Mouse (Mus musculus) gastrocnemius, adult 18-20 months (tissue): ENCODE data around the gene Arhgap23. TPM values are rescaled to one million over a fixed set of nuclear protein-coding genes. Genes with fewer than 3 reads are reported as not detected.

Experiments used
- DNase-seq: peaks from one replicate; pipeline ENCODE4 v3.0.0; 2021; ENCODE audit warnings: low spot score
- total RNA-seq, 2 experiments: library from RNA; stranded (reverse); gene quantifications; 2 replicates each; pipeline ENCODE4 v1.2.3; 2021

The Arhgap23 gene
- total RNA-seq, 2 experiments from 2014 or later, result 4.8 to 7.5 TPM

GRCm38 (mm10) chr11:97531381-97532260 lies 116.3 kb downstream of the Arhgap23 start:
- DNase-seq, result peak; percentile 89

DNA sequence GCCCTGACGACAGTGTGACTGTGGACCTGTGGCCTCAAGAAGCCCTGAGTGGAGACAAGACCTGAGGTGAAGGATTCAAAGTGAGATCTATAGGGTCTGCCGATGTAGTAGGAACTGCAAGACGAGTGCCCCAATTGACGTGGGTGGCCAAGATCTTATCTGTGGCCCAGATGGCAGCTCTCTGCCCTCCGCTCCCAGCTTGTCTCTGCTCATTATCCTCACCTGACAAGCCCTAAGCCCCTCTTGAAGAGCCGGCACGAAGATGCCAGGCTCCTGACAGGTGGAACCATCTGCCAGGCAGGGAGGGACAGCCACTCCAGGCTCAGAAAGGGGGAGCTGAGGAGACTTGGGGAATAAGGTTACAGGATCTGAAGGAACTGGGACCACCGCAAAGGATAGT lies 117.0 kb downstream of the Arhgap23 start:
- no peak for DNase-seq

DNA sequence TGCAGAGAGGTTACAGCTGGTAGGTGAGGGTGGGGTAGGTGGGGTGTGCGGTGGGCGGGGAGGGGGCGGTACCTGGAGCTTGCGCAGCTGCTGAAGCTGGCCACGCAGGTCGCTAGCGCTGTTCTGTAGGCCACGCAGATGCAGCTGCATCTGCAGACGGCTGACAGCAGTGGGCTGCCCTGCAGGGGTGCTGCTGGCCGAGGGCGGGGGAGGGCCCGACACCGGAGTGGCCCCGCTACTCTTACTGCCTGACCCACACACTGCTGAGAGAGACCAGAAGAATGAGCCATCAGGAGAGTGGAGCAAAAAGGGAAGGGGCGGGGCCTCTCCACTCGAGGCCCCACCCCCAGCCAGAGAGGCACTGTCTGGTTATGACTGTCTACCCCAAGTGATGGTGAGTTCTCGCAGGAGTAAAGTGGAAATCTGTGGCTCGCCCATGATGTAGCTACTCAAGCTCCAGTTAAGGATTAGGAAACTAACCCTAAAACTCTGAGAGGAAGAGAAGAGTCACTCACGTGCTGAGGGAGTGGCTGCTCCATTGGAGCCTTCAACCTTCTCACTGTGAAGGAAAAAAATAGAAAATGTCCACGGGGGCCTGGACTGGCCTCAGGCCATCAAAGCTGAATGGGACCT lies 117.7 kb downstream of the Arhgap23 start:
- no peak for DNase-seq

DNA sequence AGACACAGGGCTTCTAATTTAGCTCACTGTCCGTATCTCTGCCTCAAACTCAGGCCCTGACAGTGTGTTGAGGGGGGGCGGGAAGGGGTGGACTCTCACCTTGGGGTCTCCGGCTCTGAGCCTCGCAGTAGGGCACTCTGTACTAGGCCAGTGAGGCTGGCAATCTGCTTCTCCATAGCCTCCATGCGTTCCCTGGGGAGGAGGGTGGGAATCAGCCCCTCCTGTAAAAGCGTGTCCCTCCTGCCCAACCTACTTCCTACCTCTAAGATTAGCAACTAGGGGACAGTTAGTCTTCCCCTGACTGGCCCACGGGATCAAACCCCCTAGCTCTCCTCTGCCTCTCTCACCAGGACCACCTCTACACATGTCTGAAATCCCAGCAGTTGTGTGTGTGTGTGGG lies 118.3 kb downstream of the Arhgap23 start:
- DNase-seq, result no peak

DNA sequence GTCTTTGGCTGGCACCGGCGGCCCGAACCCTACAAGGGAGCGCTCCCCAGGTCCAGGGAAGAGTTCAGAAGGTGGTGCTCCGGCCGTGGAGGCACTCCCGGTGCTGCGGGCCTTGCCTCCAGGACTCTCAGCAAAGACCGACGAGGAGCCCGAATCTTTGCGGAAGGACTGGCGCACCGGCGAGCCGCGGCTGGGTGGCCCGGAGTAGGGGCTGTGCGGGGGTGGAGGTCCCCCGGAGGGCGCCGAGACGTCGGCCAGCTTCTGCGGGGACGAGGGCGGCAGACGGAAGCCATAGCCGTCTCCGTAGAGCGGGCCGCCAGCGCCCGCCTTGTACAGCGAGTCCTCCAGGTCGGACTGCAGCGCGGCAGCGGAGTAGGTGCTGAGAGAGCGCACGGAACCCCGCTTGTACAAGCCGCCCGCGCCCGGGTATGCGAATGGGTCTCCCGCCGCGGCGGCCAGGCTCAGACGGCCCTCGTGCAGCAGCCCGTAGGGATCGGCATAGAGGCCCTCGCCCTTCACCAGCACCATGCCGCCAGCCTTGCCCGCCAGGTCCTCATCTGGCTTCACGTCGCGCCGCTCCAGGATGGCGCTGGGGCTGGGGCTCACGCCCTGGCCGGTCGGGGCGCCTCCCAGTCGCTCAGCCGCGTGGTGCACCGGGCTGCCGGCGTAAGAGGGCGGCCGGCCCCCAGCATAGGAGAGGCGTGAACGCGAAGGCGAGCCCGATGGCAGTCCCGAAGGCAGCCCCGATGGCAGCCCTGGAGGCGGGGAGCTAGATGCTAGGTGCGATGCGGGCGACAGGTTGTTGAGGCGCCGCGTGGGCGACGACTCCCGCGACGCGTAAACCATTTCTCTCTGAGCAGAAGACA lies 119.3 kb downstream of the Arhgap23 start:
- DNase-seq, result no peak

- DNase-seq, result no peak
Measured at GRCm38 (mm10) chr11:97535308-97535630, 119.9 kb downstream of the Arhgap23 start.

GRCm38 (mm10) chr11:97535660-97536059 lies 120.3 kb downstream of the Arhgap23 start:
- DNase-seq, result no peak

- DNase-seq, result no peak
Measured at GRCm38 (mm10) chr11:97536083-97536747, 120.9 kb downstream of the Arhgap23 start.

DNA sequence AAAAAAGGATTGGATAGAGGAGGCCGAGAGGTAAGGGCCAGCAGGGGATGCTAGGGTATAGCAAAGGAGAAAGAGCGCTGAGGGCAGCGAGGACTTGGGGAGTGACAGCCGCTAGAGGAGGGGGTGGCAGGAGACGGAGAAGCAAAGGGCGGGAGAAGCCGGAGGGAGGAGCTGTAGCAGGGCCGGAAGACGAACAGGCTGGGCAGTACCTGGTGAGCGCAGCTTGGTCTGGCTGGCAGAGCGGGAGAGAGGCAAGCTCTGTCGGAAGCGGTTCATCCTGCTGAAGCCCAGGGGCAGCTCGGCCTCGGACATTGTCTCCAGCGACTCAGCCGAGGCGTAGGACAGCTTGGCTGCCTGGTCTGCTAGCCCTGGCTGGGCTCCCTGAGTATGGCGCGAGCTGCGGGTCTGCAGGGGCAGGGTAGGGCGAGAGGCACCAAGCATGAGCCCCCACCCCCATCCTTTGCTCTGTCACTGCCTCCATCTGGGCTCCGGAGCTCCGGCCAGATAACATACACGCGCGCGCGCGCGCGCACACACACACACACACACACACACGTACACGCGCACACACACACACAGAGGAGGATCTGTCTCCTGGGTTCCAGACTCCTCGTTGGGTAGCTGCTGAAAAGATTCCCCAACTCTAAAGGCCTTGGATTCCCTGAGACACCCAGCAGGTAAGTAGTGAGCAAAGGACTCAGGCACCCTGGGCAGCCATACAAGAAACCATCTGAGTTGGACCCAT lies 121.7 kb downstream of the Arhgap23 start:
- no peak for DNase-seq

GRCm38 (mm10) chr11:97537580-97538089 lies 122.3 kb downstream of the Arhgap23 start:
- DNase-seq, result no peak

DNA sequence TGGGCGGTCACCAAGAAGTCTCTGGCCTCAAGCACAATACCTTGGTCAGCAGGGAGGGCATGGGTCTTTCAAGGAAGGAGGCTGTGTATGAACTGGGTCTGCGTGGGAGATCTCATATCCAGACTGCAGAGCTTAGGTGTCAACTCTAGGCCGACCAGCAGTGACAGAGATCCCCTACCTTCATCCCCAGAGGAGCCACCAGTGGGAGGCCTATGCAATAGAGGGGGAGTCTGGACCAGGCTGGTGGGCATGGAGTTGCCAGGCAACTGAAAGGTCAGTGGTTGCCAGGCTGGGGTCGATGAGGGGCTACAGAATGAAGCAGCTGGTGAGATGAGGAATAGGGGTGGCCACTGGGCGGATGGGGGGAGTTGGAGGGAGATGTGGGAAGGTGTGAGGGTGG lies 124.3 kb downstream of the Arhgap23 start:
- no peak for DNase-seq

GRCm38 (mm10) chr11:97540136-97540535 lies 124.8 kb downstream of the Arhgap23 start:
- no peak for DNase-seq

- no peak for DNase-seq
Measured at GRCm38 (mm10) chr11:97540604-97541003, 125.3 kb downstream of the Arhgap23 start.

GRCm38 (mm10) chr11:97542171-97543150 lies 127.1 kb downstream of the Arhgap23 start:
- no peak for DNase-seq

GRCm38 (mm10) chr11:97543181-97543733 lies 127.9 kb downstream of the Arhgap23 start:
- no peak for DNase-seq

GRCm38 (mm10) chr11:97543883-97544282 lies 128.6 kb downstream of the Arhgap23 start:
- no peak for DNase-seq

GRCm38 (mm10) chr11:97545808-97546560 lies 130.7 kb downstream of the Arhgap23 start:
- DNase-seq, result no peak

GRCm38 (mm10) chr11:97546804-97547411 lies 131.6 kb downstream of the Arhgap23 start:
- peak; percentile 68 for DNase-seq
